Mouse (Mus musculus) G1E (cell line): ENCODE measurements around the gene Stpg3.

Experiments
- CTCF ChIP-seq: IDR thresholded peaks from 2 replicates; pipeline ENCODE4 v1.5.1; 2012; ENCODE audit warnings: low read depth, low read length, inconsistent platforms, mixed read lengths
- GATA1 ChIP-seq: IDR thresholded peaks from 2 replicates; pipeline ENCODE4 v1.6.1; 2012; ENCODE audit warnings: borderline replicate concordance, low read length, inconsistent platforms, mixed read lengths
- POLR2AphosphoS5 ChIP-seq: IDR thresholded peaks from 2 replicates; pipeline ENCODE4 v1.6.1; 2012; ENCODE audit warnings: low read depth, low read length, inconsistent platforms; ENCODE audit not compliant: insufficient replicate concordance

DNA sequence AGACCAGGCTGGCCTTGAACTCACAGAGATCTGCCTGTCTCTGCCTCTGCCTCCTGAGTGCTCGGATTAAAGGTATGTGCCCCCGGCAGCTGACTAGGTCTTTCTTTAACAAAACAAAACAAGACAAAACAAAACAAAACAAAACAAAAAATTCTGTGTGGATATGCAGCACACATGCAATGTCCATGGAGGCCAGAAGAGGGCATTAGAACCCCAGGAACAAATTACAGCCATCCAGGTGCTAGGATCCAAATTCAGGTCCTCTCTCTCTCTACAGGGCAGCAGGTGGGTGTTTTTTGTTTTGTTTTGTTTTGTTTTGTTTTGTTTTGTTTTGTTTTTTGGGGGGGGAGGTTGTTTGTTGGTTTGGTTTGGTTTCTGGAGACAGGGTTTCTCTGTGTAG lies 44.5 kb upstream of the Stpg3 start:
- TF ChIP-seq CTCF (peak; percentile 46; the same call in 1 of the 2 replicates), GATA1 (no peak), POLR2AphosphoS5 (no peak)
